Mouse (Mus musculus) intestine, postnatal 0 days (tissue): ENCODE data around the gene Sv2c. TPM values are rescaled to one million over a fixed set of nuclear protein-coding genes. Genes with fewer than 3 reads are reported as not detected.

Experiments
- ATAC-seq: fragments of 200-750 bp; cut with Nextera tagmentation; 2 replicates; pipeline ENCODE4 v1.8.0; 2017; ENCODE audit warnings: mild to moderate bottlenecking, moderate TSS enrichment, moderate library complexity
- H3K27ac ChIP-seq: fragments of 300-500 bp; sonication (generic); 2 replicates; pipeline ENCODE4 v1.5.1; 2014; ENCODE audit warnings: mild to moderate bottlenecking, low read depth, low read length, moderate library complexity
- H3K27me3 ChIP-seq: fragments of 300-500 bp; sonication (generic); replicated peaks from 2 replicates; pipeline ENCODE4 v1.6.1; 2014; ENCODE audit warnings: low read length, mixed read lengths; ENCODE audit not compliant: control insufficient read depth, insufficient read depth
- H3K36me3 ChIP-seq: fragments of 300-500 bp; sonication (generic); 2 replicates; pipeline ENCODE4 v1.6.1; 2014; ENCODE audit warnings: mild to moderate bottlenecking, moderate library complexity; ENCODE audit not compliant: control insufficient read depth, insufficient read depth
- H3K4me1 ChIP-seq: fragments of 300-500 bp; sonication (generic); replicated peaks from 2 replicates; pipeline ENCODE4 v1.6.1; 2014; ENCODE audit warnings: antibody characterized with exemption, low read length, mixed read lengths; ENCODE audit not compliant: control insufficient read depth, insufficient read depth
- H3K4me2 ChIP-seq: fragments of 300-500 bp; sonication (generic); replicated peaks from 2 replicates; pipeline ENCODE4 v1.6.1; 2014; ENCODE audit warnings: low read depth, mild to moderate bottlenecking, moderate library complexity
- H3K4me3 ChIP-seq: fragments of 300-500 bp; sonication (generic); 2 replicates; pipeline ENCODE4 v1.5.1; 2014; ENCODE audit warnings: low read depth, low read length
- H3K9ac ChIP-seq: fragments of 300-500 bp; sonication (generic); 2 replicates; pipeline ENCODE4 v1.6.1; 2014; ENCODE audit warnings: mild to moderate bottlenecking, low read depth, low read length
- H3K9me3 ChIP-seq: fragments of 300-500 bp; sonication (generic); 2 replicates; pipeline ENCODE4 v1.6.1; 2016; ENCODE audit warnings: mixed run types; ENCODE audit not compliant: control insufficient read depth
- CTCF ChIP-seq: sonication (generic); IDR thresholded peaks from 2 replicates; pipeline ENCODE4 v1.5.1; 2016; ENCODE audit warnings: low read depth, mild to moderate bottlenecking, control low read depth, antibody characterized with exemption, moderate library complexity
- WGBS: fragments of 180-500 bp; shearing (Covaris S2); extraction: QIAGEN DNeasy Blood & Tissue Kit; methylation state at CpG from one replicate; pipeline ENCODE4 v1.1.7; 2014; 5-methylcytosine and 5-hydroxymethylcytosine counted together
- polyA plus RNA-seq: library from polyadenylated mRNA; unstranded; fragments of >200 nt; fragmentation: Nextera tagmentation; extraction: Ambion mirVana; gene quantifications from 2 replicates; pipeline ENCODE4 v1.2.1, GENCODE M21; 2015

Sv2c gene
- polyA plus RNA-seq = 1.3 and 1.6 TPM in 2 replicates

GRCm38 (mm10) chr13:96132401-96132816 lies at the start of gene Sv2c:
TSS of gene Sv2c (minus strand) at chr13:96132577.
- Histone ChIP-seq H3K9ac (no peak within 1 kb of the TSS), H3K27me3 (peaks cover 66% of the 10 kb centered on the region), H3K4me2 (peak within 1 kb of the TSS; percentile 66), H3K27ac (no peak within 1 kb of the TSS), H3K4me1 (no peaks in the 10 kb centered on the region), H3K36me3 (no peaks in the 10 kb centered on the region), H3K4me3 (peak within 1 kb of the TSS; percentile 33), H3K9me3 (no peaks in the 10 kb centered on the region)
- under 1% methylated on average over 40 of the region's 44 CpGs for WGBS
- TF ChIP-seq CTCF = peak; percentile 7; the same call in 1 of the 2 replicates
- no peak for ATAC-seq

GRCm38 (mm10) chr13:96180671-96181161 lies 48.3 kb upstream of the Sv2c start:
- Histone ChIP-seq H3K9me3 (no peaks in the 10 kb centered on the region), H3K27me3 (no peaks in the 10 kb centered on the region), H3K27ac (no peak overlapping the region), H3K4me2 (no peak overlapping the region), H3K4me3 (no peak overlapping the region), H3K9ac (no peak overlapping the region), H3K4me1 (no peaks in the 10 kb centered on the region), H3K36me3 (no peaks in the 10 kb centered on the region)
- no peak for TF ChIP-seq CTCF
- 72% methylated on average over 13 of the region's 13 CpGs for WGBS
- no peak for ATAC-seq

- Histone ChIP-seq H3K4me1 (0 out of 2 replicates have a peak, but pooled peaks cover 2% of the 10 kb centered on the region), H3K27ac (no peak overlapping the region), H3K4me2 (no peak overlapping the region), H3K9me3 (no peaks in the 10 kb centered on the region), H3K4me3 (no peak overlapping the region), H3K27me3 (no peaks in the 10 kb centered on the region), H3K9ac (no peak overlapping the region), H3K36me3 (no peaks in the 10 kb centered on the region)
- TF ChIP-seq CTCF = no peak
- ATAC-seq = peak; percentile 54; the same call in 1 of the 2 replicates
- WGBS = 15% methylated on average over 8 of the region's 8 CpGs
Measured at GRCm38 (mm10) chr13:96175591-96176212, 43.3 kb upstream of the Sv2c start.

GRCm38 (mm10) chr13:96173686-96174085 lies 41.3 kb upstream of the Sv2c start:
- Histone ChIP-seq H3K9ac (no peak overlapping the region), H3K9me3 (no peaks in the 10 kb centered on the region), H3K4me1 (0 out of 2 replicates have a peak, but pooled peaks cover 2% of the 10 kb centered on the region), H3K27ac (no peak overlapping the region), H3K4me2 (no peak overlapping the region), H3K4me3 (no peak overlapping the region), H3K36me3 (no peaks in the 10 kb centered on the region), H3K27me3 (no peaks in the 10 kb centered on the region)
- 59% methylated on average over 3 of the region's 3 CpGs for WGBS
- no peak for ATAC-seq
- TF ChIP-seq CTCF = no peak

- Histone ChIP-seq H3K4me3 (no peak overlapping the region), H3K9me3 (no peaks in the 10 kb centered on the region), H3K4me2 (no peak overlapping the region), H3K27me3 (no peaks in the 10 kb centered on the region), H3K27ac (no peak overlapping the region), H3K9ac (no peak overlapping the region), H3K36me3 (no peaks in the 10 kb centered on the region), H3K4me1 (0 out of 2 replicates have a peak, but pooled peaks cover 2% of the 10 kb centered on the region)
- WGBS = 86% methylated on average over 3 of the region's 3 CpGs
- no peak for ATAC-seq
- no peak for TF ChIP-seq CTCF
Measured at GRCm38 (mm10) chr13:96172290-96172689, 39.9 kb upstream of the Sv2c start.

GRCm38 (mm10) chr13:96168991-96169665 lies 36.8 kb upstream of the Sv2c start:
- no peaks in the 10 kb centered on the region for H3K36me3 ChIP-seq
- H3K4me3 ChIP-seq = no peak overlapping the region
- WGBS = 42% methylated on average over 11 of the region's 11 CpGs
- H3K9me3 ChIP-seq = no peaks in the 10 kb centered on the region
- H3K4me2 ChIP-seq = peak overlapping the region; percentile 4; the same call in 1 of the 2 replicates
- no peaks in the 10 kb centered on the region for H3K4me1 ChIP-seq
- TF ChIP-seq CTCF = no peak
- H3K9ac ChIP-seq = no peak overlapping the region
- no peaks in the 10 kb centered on the region for H3K27me3 ChIP-seq
- ATAC-seq = no peak
- H3K27ac ChIP-seq = no peak overlapping the region
